Mouse (Mus musculus) thymus, adult 2 months (tissue): ENCODE measurements around the gene Actl6a. TPM values are rescaled to one million over a fixed set of nuclear protein-coding genes. Genes with fewer than 3 reads are reported as not detected.

Experiments
- DNase-seq: peaks from one replicate; pipeline ENCODE4 v3.0.0; 2021
- H3K27ac ChIP-seq: fragments of 200-500 bp; 2 replicates; pipeline ENCODE4 v1.5.1; 2012; ENCODE audit warnings: low read length, control low read depth; ENCODE audit not compliant: control insufficient read depth, insufficient read depth
- H3K27me3 ChIP-seq: fragments of 200-500 bp; 2 replicates; pipeline ENCODE4 v1.6.1; 2012; ENCODE audit warnings: mild to moderate bottlenecking, low read length, moderate library complexity, mixed read lengths; ENCODE audit not compliant: control insufficient read depth, insufficient read depth
- H3K36me3 ChIP-seq: fragments of 200-500 bp; 2 replicates; pipeline ENCODE4 v1.6.1; 2012; ENCODE audit warnings: mild to moderate bottlenecking, low read length, moderate library complexity; ENCODE audit not compliant: control insufficient read depth, insufficient read depth
- H3K4me1 ChIP-seq: fragments of 200-500 bp; replicated peaks from 2 replicates; pipeline ENCODE4 v1.6.1; 2012; ENCODE audit warnings: low read length; ENCODE audit not compliant: control insufficient read depth, insufficient read depth
- H3K4me3 ChIP-seq: fragments of 200-500 bp; 2 replicates; pipeline ENCODE4 v1.5.1; 2012; ENCODE audit warnings: mild to moderate bottlenecking, low read length, control low read depth, moderate library complexity; ENCODE audit not compliant: control insufficient read depth, insufficient read depth
- CTCF ChIP-seq: fragments of 200-500 bp; IDR thresholded peaks from 2 replicates; pipeline ENCODE4 v1.5.1; 2012; ENCODE audit warnings: mild to moderate bottlenecking, control low read depth, low read length, moderate library complexity, borderline replicate concordance; ENCODE audit not compliant: control insufficient read depth, poor library complexity, insufficient read depth; ENCODE audit errors: extremely low read depth
- POLR2A ChIP-seq: fragments of 200-500 bp; IDR thresholded peaks from 2 replicates; pipeline ENCODE4 v1.6.1; 2012; ENCODE audit warnings: mild to moderate bottlenecking, low read length, control low read depth, moderate library complexity; ENCODE audit not compliant: control insufficient read depth, poor library complexity, insufficient read depth; ENCODE audit errors: extremely low read depth
- WGBS: fragments of 180-500 bp; shearing (Covaris S2); methylation state at CpG from one replicate; pipeline ENCODE4 v1.1.7; 2018; 5-methylcytosine and 5-hydroxymethylcytosine counted together
- polyA plus RNA-seq: library from polyadenylated mRNA; depleted of rRNA; stranded (reverse); fragments of >200 nt; gene quantifications from 2 replicates; pipeline ENCODE4 v1.2.3, GENCODE M21; 2012

The Actl6a gene
- polyA plus RNA-seq, 1 experiment, result 33.9 TPM

DNA sequence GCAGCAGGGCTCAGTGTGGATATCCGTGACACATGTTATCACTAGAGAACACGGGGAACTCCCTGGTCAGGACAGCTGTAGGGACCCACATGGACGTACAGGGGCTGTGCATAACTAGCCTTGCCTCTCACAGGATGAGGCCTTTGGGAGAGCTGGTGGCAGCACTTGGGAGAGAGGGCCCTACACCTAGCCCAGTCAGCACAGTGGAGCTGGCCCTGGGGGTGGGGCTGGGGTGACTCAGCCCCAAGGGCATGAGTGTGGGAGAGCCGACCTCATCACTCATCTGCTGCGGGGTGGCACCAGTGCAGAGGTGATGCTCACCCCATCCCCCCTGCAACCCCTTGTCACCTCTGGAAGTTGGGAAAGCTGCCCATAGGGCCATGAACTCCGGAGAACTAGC lies 29.7 kb upstream of the Actl6a start:
- Histone ChIP-seq H3K4me1 (no peaks in the 10 kb centered on the region), H3K27me3 (no peaks in the 10 kb centered on the region), H3K4me3 (no peak overlapping the region), H3K27ac (no peak overlapping the region), H3K36me3 (no peaks in the 10 kb centered on the region)
- TF ChIP-seq CTCF, result no peak
- no peak for TF ChIP-seq POLR2A
- no peak for DNase-seq
- 94% methylated on average over 6 of the region's 6 CpGs for WGBS

DNA sequence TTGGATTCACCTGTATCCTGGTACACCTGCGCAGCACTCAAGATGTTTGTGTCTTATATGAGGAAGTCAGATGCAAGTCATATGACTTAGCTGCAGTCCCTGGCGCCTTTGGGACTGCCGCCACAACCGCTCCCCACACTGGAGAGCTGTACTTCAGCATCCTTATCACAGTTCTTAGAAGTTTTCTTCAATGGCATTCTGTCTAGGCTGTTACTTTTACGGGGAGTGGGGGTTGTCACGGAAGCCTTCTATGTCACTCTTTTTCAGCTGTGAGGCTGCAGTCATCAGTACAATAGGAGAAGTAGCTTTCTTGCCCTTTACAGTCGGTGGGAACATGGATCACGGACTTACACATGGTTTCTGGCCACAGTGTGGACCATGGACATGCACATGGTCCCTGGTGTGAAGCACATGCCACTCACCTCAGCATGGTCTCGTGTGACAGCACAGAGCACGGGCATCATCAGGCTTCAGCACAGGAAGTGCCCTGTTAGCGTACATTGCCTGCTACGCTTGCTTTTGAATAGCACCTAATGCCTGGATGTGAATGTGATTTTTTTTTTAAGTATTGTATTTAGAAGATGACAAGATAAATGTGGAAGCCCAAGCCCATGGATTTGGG lies 23.1 kb upstream of the Actl6a start:
- DNase-seq, result no peak
- TF ChIP-seq CTCF, result no peak
- no peak overlapping the region for H3K4me3 ChIP-seq
- H3K36me3 ChIP-seq, result no peaks in the 10 kb centered on the region
- H3K27ac ChIP-seq, result no peak overlapping the region
- WGBS, result 83% methylated on average over 12 of the region's 12 CpGs
- no peaks in the 10 kb centered on the region for H3K4me1 ChIP-seq
- no peaks in the 10 kb centered on the region for H3K27me3 ChIP-seq

DNA sequence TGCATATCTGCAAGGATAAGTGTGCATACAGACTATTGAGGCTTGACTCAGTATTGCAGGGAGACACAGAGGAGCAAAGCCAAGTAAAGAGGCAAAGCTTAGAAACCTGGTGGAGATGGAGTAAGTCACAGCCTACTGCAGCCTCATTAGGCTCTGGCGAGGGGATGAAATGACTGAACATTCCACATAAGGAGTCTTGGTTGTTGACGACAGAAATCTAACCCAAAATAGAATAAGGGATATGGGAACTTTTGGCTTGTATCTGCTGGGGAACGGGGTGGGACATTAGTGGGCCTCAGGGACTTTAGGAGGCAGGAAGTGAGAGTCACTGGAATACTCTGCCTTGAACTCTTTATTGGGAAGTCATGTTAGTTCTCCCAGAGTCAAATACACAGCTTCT lies 21.5 kb upstream of the Actl6a start:
- no peaks in the 10 kb centered on the region for H3K27me3 ChIP-seq
- no peak for TF ChIP-seq CTCF
- TF ChIP-seq POLR2A, result no peak
- no peaks in the 10 kb centered on the region for H3K36me3 ChIP-seq
- 84% methylated on average over 3 of the region's 3 CpGs for WGBS
- H3K4me1 ChIP-seq, result no peaks in the 10 kb centered on the region
- H3K27ac ChIP-seq, result no peak overlapping the region
- DNase-seq, result no peak
- H3K4me3 ChIP-seq, result no peak overlapping the region

DNA sequence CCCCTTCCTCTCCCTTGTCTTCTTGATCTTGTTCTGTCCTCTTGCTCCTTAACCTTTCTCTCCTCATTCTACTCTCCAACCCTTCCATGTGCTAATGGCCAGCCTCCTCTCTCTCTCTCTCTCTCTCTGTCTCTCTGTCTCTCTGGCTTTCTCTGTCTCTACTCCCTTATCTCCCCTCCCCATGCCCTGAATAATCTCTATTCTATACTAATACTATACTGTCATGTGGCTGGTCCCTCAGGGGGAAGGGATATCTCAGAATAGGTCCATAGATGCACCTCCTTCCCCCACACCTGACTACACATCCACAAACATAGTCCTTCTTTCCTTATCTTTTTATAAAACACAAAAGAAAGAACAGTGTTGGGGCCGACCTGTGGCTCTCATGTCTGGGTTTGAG lies 19.6 kb upstream of the Actl6a start:
- H3K4me1 ChIP-seq, result no peaks in the 10 kb centered on the region
- no peak for TF ChIP-seq CTCF
- no peak for TF ChIP-seq POLR2A
- H3K4me3 ChIP-seq, result no peak overlapping the region
- H3K36me3 ChIP-seq, result no peaks in the 10 kb centered on the region
- DNase-seq, result no peak
- 84% methylated on average over 1 of the region's 1 CpGs for WGBS
- no peaks in the 10 kb centered on the region for H3K27me3 ChIP-seq
- H3K27ac ChIP-seq, result no peak overlapping the region

- H3K36me3 ChIP-seq, result no peaks in the 10 kb centered on the region
- no peaks in the 10 kb centered on the region for H3K4me1 ChIP-seq
- no peak overlapping the region for H3K27ac ChIP-seq
- H3K4me3 ChIP-seq, result no peak overlapping the region
- no peaks in the 10 kb centered on the region for H3K27me3 ChIP-seq
- WGBS, result 75% methylated on average over 4 of the region's 4 CpGs
- no peak for DNase-seq
- TF ChIP-seq POLR2A (no peak), CTCF (no peak)
Measured at GRCm38 (mm10) chr3:32687156-32687555, 18.9 kb upstream of the Actl6a start.

- Histone ChIP-seq H3K4me3 (no peak overlapping the region), H3K36me3 (no peaks in the 10 kb centered on the region), H3K4me1 (no peaks in the 10 kb centered on the region), H3K27me3 (no peaks in the 10 kb centered on the region), H3K27ac (no peak overlapping the region)
- TF ChIP-seq CTCF (no peak), POLR2A (no peak)
- 93% methylated on average over 9 of the region's 9 CpGs for WGBS
- no peak for DNase-seq
Measured at GRCm38 (mm10) chr3:32689567-32689999, 16.5 kb upstream of the Actl6a start.

DNA sequence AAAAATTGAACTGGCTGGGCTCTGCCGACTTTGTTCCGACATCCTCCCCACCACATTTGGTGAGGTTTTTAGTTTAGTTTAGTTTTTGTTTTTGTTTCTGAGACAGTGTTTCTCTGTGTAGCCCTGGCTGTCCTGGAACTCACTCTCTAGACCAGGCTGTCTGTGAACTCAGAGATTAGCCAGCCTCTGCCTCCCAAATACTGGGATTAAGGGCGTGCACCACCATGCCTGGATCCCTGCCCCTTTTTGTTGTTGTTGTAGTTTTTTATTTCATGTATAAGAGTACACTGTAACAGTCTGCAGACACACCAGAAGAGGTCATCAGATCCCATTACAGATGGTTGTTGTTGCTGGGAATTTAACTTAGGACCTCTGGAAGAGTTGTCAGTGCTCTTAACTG lies 16.1 kb upstream of the Actl6a start:
- TF ChIP-seq POLR2A (no peak), CTCF (no peak)
- H3K4me1 ChIP-seq, result no peaks in the 10 kb centered on the region
- no peak overlapping the region for H3K4me3 ChIP-seq
- no peaks in the 10 kb centered on the region for H3K27me3 ChIP-seq
- H3K27ac ChIP-seq, result no peak overlapping the region
- H3K36me3 ChIP-seq, result no peaks in the 10 kb centered on the region
- 90% methylated on average over 3 of the region's 3 CpGs for WGBS
- DNase-seq, result no peak
